Mouse (Mus musculus): ENCODE data around the gene Rad51d.
A peak's percentile ranks its signal among the peaks of the same experiment; 100 is the strongest.

Rad51d gene

GRCm38 (mm10) chr11:82889524-82890341 lies 681 bp downstream of the Rad51d start:
- DNase-seq, result peak; percentile 13

- DNase-seq, result no peak
Observed at GRCm38 (mm10) chr11:82888491-82888946, 1.9 kb downstream of the Rad51d start.

- no peak for DNase-seq
Observed at GRCm38 (mm10) chr11:82886559-82886958, 3.9 kb downstream of the Rad51d start.

GRCm38 (mm10) chr11:82883180-82883579 lies 7.2 kb downstream of the Rad51d start:
- no peak for DNase-seq

GRCm38 (mm10) chr11:82877726-82878344 lies 12.6 kb downstream of the Rad51d start:
- DNase-seq, result no peak

GRCm38 (mm10) chr11:82875631-82876030 lies 14.8 kb downstream of the Rad51d start:
- DNase-seq, result no peak

- no peak for DNase-seq
Observed at GRCm38 (mm10) chr11:82874924-82875323, 15.5 kb downstream of the Rad51d start.

- peak; percentile 92 for DNase-seq
Observed at GRCm38 (mm10) chr11:82871031-82871446, 19.4 kb downstream of the Rad51d start, which contains the start of gene Rffl. Gene Rffl (minus strand): TSS chr11:82871210.

- peak; percentile 37 for DNase-seq
Observed at GRCm38 (mm10) chr11:82870173-82871030, 20.0 kb downstream of the Rad51d start.

- no peak for DNase-seq
Observed at GRCm38 (mm10) chr11:82869506-82870172, 20.8 kb downstream of the Rad51d start.

- no peak for DNase-seq
Observed at GRCm38 (mm10) chr11:82867956-82868355, 22.5 kb downstream of the Rad51d start.

- DNase-seq, result no peak
Observed at GRCm38 (mm10) chr11:82866850-82867564, 23.4 kb downstream of the Rad51d start.

- DNase-seq, result no peak
Observed at GRCm38 (mm10) chr11:82865957-82866356, 24.5 kb downstream of the Rad51d start.

- DNase-seq, result no peak
Observed at GRCm38 (mm10) chr11:82863488-82863931, 26.9 kb downstream of the Rad51d start.

GRCm38 (mm10) chr11:82863059-82863458 lies 27.4 kb downstream of the Rad51d start:
- no peak for DNase-seq

GRCm38 (mm10) chr11:82862638-82863037 lies 27.8 kb downstream of the Rad51d start:
- no peak for DNase-seq

GRCm38 (mm10) chr11:82861558-82861957 lies 28.9 kb downstream of the Rad51d start:
- DNase-seq, result no peak

- no peak for DNase-seq
Observed at GRCm38 (mm10) chr11:82860759-82861158, 29.7 kb downstream of the Rad51d start.

- no peak for DNase-seq
Observed at GRCm38 (mm10) chr11:82857307-82857848, 33.0 kb downstream of the Rad51d start.

- DNase-seq, result no peak
Observed at GRCm38 (mm10) chr11:82856032-82856431, 34.4 kb downstream of the Rad51d start.

- DNase-seq, result no peak
Observed at GRCm38 (mm10) chr11:82855327-82855973, 35.0 kb downstream of the Rad51d start.
